Mouse (Mus musculus) right cerebral cortex, postnatal 36 days (tissue): ENCODE results near the gene Vps11.
"Not testable (repeated sequence)": the region's sequence is repeated elsewhere in the genome, so short reads cannot be mapped to it uniquely, and the experiment has no call there.

Source experiments
- DNase-seq, 2 experiments: peaks; one replicate each; pipeline ENCODE4 v3.0.0; 2022; ENCODE audit warnings: low spot score in 2 of 2, mixed read lengths in 1 of 2

Vps11 gene

GRCm38 (mm10) chr9:44335331-44336092 lies 26.0 kb downstream of the Vps11 start:
- DNase-seq: no peak

- peak; percentile 97 to 99 for DNase-seq
Measured at GRCm38 (mm10) chr9:44334396-44335330, 26.8 kb downstream of the Vps11 start, which contains the start of gene H2afx. H2afx (plus strand) TSS chr9:44334694.

GRCm38 (mm10) chr9:44332918-44333638 lies 28.4 kb downstream of the Vps11 start:
- no peak for DNase-seq

- DNase-seq: no peak
Measured at GRCm38 (mm10) chr9:44330736-44331135, 30.7 kb downstream of the Vps11 start.

GRCm38 (mm10) chr9:44327926-44328325 lies 33.5 kb downstream of the Vps11 start:
- DNase-seq: no peak

- DNase-seq: no peak
Measured at GRCm38 (mm10) chr9:44327064-44327711, 34.3 kb downstream of the Vps11 start.

GRCm38 (mm10) chr9:44326371-44327063 lies 35.0 kb downstream of the Vps11 start:
- peak; percentile 80 to 88 for DNase-seq

GRCm38 (mm10) chr9:44325768-44326370 lies 35.6 kb downstream of the Vps11 start, which contains the start of gene Dpagt1:
Dpagt1 (plus strand) TSS chr9:44326019.
- DNase-seq: no peak

GRCm38 (mm10) chr9:44325032-44325767 lies 36.3 kb downstream of the Vps11 start:
- not testable (repeated sequence) for DNase-seq

GRCm38 (mm10) chr9:44324147-44324546 lies 37.3 kb downstream of the Vps11 start:
- DNase-seq: no peak

GRCm38 (mm10) chr9:44323656-44324055 lies 37.8 kb downstream of the Vps11 start:
- not testable (repeated sequence) for DNase-seq

- peak in 1 of 2 experiments; percentile 43 for DNase-seq
Measured at GRCm38 (mm10) chr9:44320799-44321133, 40.7 kb downstream of the Vps11 start.

- peak; percentile 85 to 94 for DNase-seq
Measured at GRCm38 (mm10) chr9:44319887-44320798, 41.3 kb downstream of the Vps11 start, which contains the start of gene C2cd2l. C2cd2l (minus strand) TSS chr9:44320285.

GRCm38 (mm10) chr9:44319105-44319886 lies 42.2 kb downstream of the Vps11 start:
- no peak for DNase-seq

- no peak for DNase-seq
Measured at GRCm38 (mm10) chr9:44318826-44319095, 42.7 kb downstream of the Vps11 start.

GRCm38 (mm10) chr9:44318076-44318825 lies 43.2 kb downstream of the Vps11 start:
- no peak for DNase-seq

- DNase-seq: no peak
Measured at GRCm38 (mm10) chr9:44317452-44317851, 44.0 kb downstream of the Vps11 start.
